Mouse (Mus musculus) limb, embryonic 10.5 days (tissue): Measurements from ENCODE around the gene Tmem107. TPM values are rescaled to one million over a fixed set of nuclear protein-coding genes. Genes with fewer than 3 reads are reported as not detected.

Experiments used
- DNase-seq: peaks from one replicate; pipeline ENCODE4 v3.0.0-alpha.2; 2017; ENCODE audit warnings: low spot score
- H3K27ac ChIP-seq: fragments of 300-500 bp; sonication (generic); 2 replicates; pipeline ENCODE4 v1.5.1; 2016; ENCODE audit warnings: mild to moderate bottlenecking
- H3K27me3 ChIP-seq: fragments of 300-500 bp; sonication (generic); 2 replicates; pipeline ENCODE4 v1.6.1; 2016; ENCODE audit warnings: low read depth, mild to moderate bottlenecking; ENCODE audit not compliant: poor library complexity, severe bottlenecking
- H3K36me3 ChIP-seq: fragments of 300-500 bp; sonication (generic); 2 replicates; pipeline ENCODE4 v1.6.1; 2016; ENCODE audit warnings: mild to moderate bottlenecking, moderate library complexity
- H3K4me1 ChIP-seq: fragments of 300-500 bp; sonication (generic); 2 replicates; pipeline ENCODE4 v1.6.1; 2016
- H3K4me3 ChIP-seq: fragments of 300-500 bp; sonication (generic); 2 replicates; pipeline ENCODE4 v1.5.1; 2016; ENCODE audit warnings: mild to moderate bottlenecking, moderate library complexity
- H3K9me3 ChIP-seq: fragments of 300-500 bp; sonication (generic); replicated peaks from 2 replicates; pipeline ENCODE4 v1.6.1; 2016; ENCODE audit warnings: mild to moderate bottlenecking
- WGBS: fragments of 180-500 bp; shearing (Covaris S2); methylation state at CpG from one replicate; pipeline ENCODE4 v1.1.7; 2016; 5-methylcytosine and 5-hydroxymethylcytosine counted together
- polyA plus RNA-seq: library from polyadenylated mRNA; unstranded; fragments of >200 nt; fragmentation: Nextera tagmentation; extraction: Ambion mirVana; gene quantifications from 2 replicates; pipeline ENCODE4 v1.2.1, GENCODE M21; 2016

The Tmem107 gene
- polyA plus RNA-seq, 1 experiment from 2014 or later = 35.8 TPM

- no peaks in the 10 kb centered on the region for H3K9me3 ChIP-seq
- H3K27me3 ChIP-seq = peaks cover 31% of the 10 kb centered on the region
- H3K4me1 ChIP-seq = peaks cover 70% of the 10 kb centered on the region
- WGBS = under 1% methylated on average over 66 of the region's 66 CpGs
- H3K4me3 ChIP-seq = peak within 1 kb of the TSS; percentile 88
- peak; percentile 92 for DNase-seq
- H3K36me3 ChIP-seq = no peaks in the 10 kb centered on the region
- H3K27ac ChIP-seq = peak within 1 kb of the TSS; percentile 80
Observed at GRCm38 (mm10) chr11:69122336-69122951, 51.8 kb downstream of the Tmem107 start, which contains the start of gene 9130213A22Rik. TSS of gene 9130213A22Rik (minus strand) at chr11:69122589.

Other genes with a start within 250 kb of the Tmem107 start
- 52.6 and 61.8 TPM in 2 replicates for gene Ndel1, start 198.9 kb upstream of the Tmem107 start, polyA plus RNA-seq
- gene Rnf222, start 182.3 kb upstream of the Tmem107 start, polyA plus RNA-seq = 0.04 and 0.09 TPM in 2 replicates
- gene Rpl26, start 169.2 kb upstream of the Tmem107 start, polyA plus RNA-seq = 1,058 and 1,266 TPM in 2 replicates
- not detected in 2 replicates for gene Odf4, start 143.7 kb upstream of the Tmem107 start, polyA plus RNA-seq
- gene Arhgef15, start 113.3 kb upstream of the Tmem107 start, polyA plus RNA-seq = 8.0 and 9.0 TPM in 2 replicates
- gene Slc25a35, start 102.7 kb upstream of the Tmem107 start, polyA plus RNA-seq = 2.4 and 3.2 TPM in 2 replicates
- 88.6 and 115 TPM in 2 replicates for gene Rangrf, start 95.6 kb upstream of the Tmem107 start, polyA plus RNA-seq
- 66.5 and 70.0 TPM in 2 replicates for gene Pfas, start 62.3 kb upstream of the Tmem107 start, polyA plus RNA-seq
- gene Ctc1, start 54.9 kb upstream of the Tmem107 start, polyA plus RNA-seq = 103 and 104 TPM in 2 replicates
- 214 and 217 TPM in 2 replicates for gene Aurkb, start 25.2 kb upstream of the Tmem107 start, polyA plus RNA-seq
- gene Borcs6, start 11.1 kb upstream of the Tmem107 start, polyA plus RNA-seq = 5.3 and 6.0 TPM in 2 replicates
- gene Vamp2, start 17.7 kb downstream of the Tmem107 start, polyA plus RNA-seq = 51.1 and 72.1 TPM in 2 replicates
- 10.3 and 10.8 TPM in 2 replicates for gene Per1, start 24.4 kb downstream of the Tmem107 start, polyA plus RNA-seq
- 0.53 and 0.90 TPM in 2 replicates for gene Hes7, start 49.6 kb downstream of the Tmem107 start, polyA plus RNA-seq
- 0.15 and 0.29 TPM in 2 replicates for gene 9130213A22Rik, start 51.8 kb downstream of the Tmem107 start, polyA plus RNA-seq
- gene Aloxe3, start 55.1 kb downstream of the Tmem107 start, polyA plus RNA-seq = 0.28 and 0.39 TPM in 2 replicates
- gene Alox12b, start 86.2 kb downstream of the Tmem107 start, polyA plus RNA-seq = 0.05 TPM in 1 of 2 replicates, not detected in the other
- 0.15 TPM in 1 of 2 replicates, not detected in the other for gene Alox8, start 127.0 kb downstream of the Tmem107 start, polyA plus RNA-seq
- not detected in 2 replicates for gene Gucy2e, start 166.2 kb downstream of the Tmem107 start, polyA plus RNA-seq